Mouse (Mus musculus): ENCODE measurements around the gene Myo18b.

Myo18b gene

GRCm38 (mm10) chr5:112748001-112748719, 148.0 kb downstream of the Myo18b start:
- no peak for DNase-seq (ENCODE audit: extremely low spot score, low spot score)

DNA sequence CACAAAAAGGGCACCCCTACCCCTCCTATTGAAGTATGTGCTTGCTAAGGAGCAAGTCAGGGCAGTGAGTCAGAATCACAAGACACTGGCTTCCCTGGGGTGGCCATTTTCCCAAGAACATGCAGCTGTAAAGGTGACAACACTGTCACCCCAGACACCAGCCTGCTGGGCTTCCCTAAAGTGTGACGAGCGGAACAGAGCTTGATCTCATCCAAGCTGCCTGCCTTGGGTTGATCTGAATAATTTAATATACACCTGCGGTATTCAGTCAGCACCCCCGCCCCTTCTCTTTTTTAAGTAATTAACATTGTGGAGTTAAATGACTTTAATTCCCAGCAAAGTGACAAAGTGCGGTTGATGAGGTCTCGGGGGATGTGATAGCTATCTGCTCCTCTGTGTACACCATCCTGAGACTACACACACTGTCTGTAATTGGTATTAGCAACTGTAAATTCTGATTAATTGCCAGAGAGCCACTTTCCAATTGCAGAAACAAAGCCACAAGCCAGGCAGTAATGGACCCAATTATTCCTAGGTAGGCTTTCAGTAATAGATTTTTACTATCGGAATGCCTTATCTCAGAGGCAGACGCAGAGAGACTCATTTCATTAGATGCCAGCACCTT, 148.7 kb downstream of the Myo18b start:
- no peak for DNase-seq (ENCODE audit: extremely low spot score, low spot score)

- no peak for DNase-seq (ENCODE audit: extremely low spot score, low spot score)
Measured at GRCm38 (mm10) chr5:112745176-112745575, 151.0 kb downstream of the Myo18b start.

- DNase-seq (ENCODE audit: extremely low spot score, low spot score): no peak
Measured at GRCm38 (mm10) chr5:112744571-112744970, 151.6 kb downstream of the Myo18b start.

DNA sequence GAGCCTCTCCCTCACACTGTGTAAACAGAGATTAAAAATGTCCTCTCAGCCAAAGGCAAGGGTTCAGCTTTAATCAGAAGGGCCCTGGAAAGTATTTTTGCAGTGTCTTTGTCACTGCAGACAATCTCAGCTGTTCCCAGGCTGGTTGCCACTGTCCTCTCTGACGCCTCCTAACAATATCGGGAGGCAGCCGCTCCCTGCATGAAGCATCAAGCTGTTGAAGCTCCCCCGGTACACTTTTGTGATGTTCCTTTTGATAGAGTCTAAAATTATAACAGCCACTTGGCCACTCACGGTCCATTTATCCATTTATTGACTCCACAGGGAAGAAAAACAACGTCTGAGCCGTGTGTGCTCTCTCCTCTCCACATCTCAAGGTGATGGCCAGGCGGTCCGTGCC, 153.0 kb downstream of the Myo18b start:
- DNase-seq (ENCODE audit: extremely low spot score, low spot score): no peak

DNA sequence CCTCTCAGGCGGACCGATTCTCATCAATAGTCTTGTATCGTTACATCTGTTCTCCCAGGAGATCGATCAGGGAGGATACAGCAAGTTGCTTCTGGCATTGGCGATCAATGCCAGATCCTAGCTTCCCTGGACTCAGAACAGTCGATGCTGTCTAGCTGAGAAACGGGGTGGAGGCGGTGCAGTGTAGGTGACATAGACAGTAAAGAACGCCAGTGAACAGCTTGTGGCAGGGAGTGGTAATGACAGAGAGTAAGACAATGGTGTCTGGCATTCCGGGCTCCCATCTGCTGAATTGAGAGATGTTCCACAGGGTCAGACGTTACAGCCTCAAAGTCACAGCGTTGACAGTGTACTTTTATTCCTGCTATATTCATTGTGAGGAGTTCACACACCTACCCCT, 155.5 kb downstream of the Myo18b start:
- DNase-seq (ENCODE audit: extremely low spot score, low spot score): no peak

GRCm38 (mm10) chr5:112735040-112735439, 161.1 kb downstream of the Myo18b start:
- DNase-seq (ENCODE audit: extremely low spot score, low spot score): no peak

DNA sequence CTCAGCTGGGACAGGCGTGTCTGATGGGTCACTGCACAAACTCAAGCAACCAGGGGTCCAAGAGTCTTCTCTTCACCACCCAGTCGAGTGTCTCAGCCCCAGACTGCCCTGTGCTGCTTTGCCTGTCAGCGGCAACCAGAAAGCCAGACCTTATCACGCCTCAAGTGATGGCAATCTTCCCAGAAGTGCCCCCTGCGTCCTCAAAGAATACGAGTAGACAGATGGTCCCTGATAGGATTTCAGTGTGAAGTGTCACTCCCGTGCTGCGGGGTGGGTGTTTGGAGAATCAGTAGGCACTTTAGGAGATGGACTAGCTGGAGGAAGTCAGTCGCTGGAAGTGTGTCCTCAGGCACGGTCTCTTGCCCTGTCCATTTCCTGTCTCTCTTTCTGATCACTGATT, 165.6 kb downstream of the Myo18b start:
- DNase-seq (ENCODE audit: extremely low spot score, low spot score): no peak

DNA sequence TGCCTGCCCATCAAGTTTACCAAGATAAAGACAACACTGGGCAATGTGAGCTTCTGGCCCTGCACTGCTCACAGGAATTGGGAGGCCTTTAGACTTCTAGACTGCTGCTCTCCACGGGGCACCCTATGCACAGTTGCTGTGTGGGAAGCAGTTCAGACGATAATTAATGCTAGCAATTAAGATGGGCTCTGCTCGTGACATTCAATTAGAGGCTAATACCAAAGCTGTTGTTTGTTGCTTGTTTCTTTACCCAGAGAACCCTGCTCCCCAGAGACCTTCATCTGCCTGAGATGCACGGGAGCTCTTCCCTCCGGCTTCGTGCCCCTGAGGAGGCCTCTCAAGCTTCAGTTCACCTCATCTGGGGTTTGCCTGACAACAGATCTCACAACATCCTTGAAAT, 167.7 kb downstream of the Myo18b start:
- no peak for DNase-seq (ENCODE audit: extremely low spot score, low spot score)

DNA sequence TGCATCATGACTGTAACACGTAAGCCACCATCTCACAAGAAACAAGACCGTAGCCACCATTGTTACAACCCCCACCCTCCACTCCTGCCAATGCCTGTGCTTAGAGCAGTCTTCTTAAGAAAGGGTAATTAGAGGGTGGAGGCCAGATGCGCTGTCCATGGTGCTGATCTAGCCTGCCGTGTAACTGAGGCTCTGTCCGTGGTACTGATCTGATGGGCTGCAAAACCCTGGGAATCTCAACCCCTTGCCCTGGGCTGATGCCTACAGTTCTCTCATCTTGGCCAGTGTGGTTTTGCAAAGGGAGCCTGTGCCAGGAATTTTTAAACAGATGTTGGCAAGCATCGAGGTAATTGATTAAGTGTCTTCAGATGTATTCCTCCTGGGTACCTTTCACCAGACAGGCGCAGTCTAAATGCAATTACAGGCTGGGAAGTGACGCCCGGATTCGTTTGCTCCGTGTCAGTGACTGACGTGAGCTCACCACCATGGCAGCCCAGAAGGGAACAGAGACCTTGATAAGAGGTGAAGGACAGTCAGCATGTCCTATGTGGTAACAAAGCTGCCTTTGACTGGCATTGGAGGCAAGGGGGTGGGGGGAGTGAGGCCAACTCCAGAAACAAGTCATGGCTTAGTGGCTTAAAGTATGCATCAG, 177.4 kb downstream of the Myo18b start:
- DNase-seq (ENCODE audit: extremely low spot score, low spot score): peak; percentile 85

- no peak for DNase-seq (ENCODE audit: extremely low spot score, low spot score)
Measured at GRCm38 (mm10) chr5:112714679-112715446, 181.3 kb downstream of the Myo18b start.

GRCm38 (mm10) chr5:112709831-112710230, 186.3 kb downstream of the Myo18b start:
- DNase-seq (ENCODE audit: extremely low spot score, low spot score): no peak

- DNase-seq (ENCODE audit: extremely low spot score, low spot score): no peak
Measured at GRCm38 (mm10) chr5:112708441-112708840, 187.7 kb downstream of the Myo18b start.

- no peak for DNase-seq (ENCODE audit: extremely low spot score, low spot score)
Measured at GRCm38 (mm10) chr5:112707478-112707877, 188.7 kb downstream of the Myo18b start.

- DNase-seq (ENCODE audit: extremely low spot score, low spot score): no peak
Measured at GRCm38 (mm10) chr5:112700794-112701193, 195.4 kb downstream of the Myo18b start.

- no peak for DNase-seq (ENCODE audit: extremely low spot score, low spot score)
Measured at GRCm38 (mm10) chr5:112696683-112697082, 199.5 kb downstream of the Myo18b start.

DNA sequence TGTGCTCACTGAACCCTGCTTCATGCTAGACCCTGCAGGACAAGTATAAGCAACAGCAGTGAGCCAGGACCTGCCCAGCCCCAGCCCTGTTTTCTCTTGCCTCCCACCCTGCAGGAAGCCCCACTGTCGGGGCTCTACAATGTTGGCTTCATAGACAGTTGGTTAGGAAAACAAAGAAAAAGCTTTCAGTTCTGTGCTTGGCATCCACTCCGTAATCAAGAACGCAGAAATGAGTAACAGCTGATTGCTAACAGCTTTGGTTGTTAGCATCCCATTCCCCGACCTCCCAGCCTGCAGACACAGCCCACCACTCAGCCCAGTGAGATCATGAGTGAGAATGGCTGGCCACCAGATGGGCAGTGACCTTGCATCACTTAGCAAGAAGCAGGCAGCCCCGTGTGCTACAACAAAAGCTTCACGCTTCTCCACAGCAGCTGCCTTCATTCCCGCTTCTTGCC, 200.9 kb downstream of the Myo18b start:
- no peak for DNase-seq (ENCODE audit: extremely low spot score, low spot score)

GRCm38 (mm10) chr5:112693286-112693849, 202.8 kb downstream of the Myo18b start:
- DNase-seq (ENCODE audit: extremely low spot score, low spot score): no peak

GRCm38 (mm10) chr5:112687100-112687818, 208.9 kb downstream of the Myo18b start:
- DNase-seq (ENCODE audit: extremely low spot score, low spot score): no peak

DNA sequence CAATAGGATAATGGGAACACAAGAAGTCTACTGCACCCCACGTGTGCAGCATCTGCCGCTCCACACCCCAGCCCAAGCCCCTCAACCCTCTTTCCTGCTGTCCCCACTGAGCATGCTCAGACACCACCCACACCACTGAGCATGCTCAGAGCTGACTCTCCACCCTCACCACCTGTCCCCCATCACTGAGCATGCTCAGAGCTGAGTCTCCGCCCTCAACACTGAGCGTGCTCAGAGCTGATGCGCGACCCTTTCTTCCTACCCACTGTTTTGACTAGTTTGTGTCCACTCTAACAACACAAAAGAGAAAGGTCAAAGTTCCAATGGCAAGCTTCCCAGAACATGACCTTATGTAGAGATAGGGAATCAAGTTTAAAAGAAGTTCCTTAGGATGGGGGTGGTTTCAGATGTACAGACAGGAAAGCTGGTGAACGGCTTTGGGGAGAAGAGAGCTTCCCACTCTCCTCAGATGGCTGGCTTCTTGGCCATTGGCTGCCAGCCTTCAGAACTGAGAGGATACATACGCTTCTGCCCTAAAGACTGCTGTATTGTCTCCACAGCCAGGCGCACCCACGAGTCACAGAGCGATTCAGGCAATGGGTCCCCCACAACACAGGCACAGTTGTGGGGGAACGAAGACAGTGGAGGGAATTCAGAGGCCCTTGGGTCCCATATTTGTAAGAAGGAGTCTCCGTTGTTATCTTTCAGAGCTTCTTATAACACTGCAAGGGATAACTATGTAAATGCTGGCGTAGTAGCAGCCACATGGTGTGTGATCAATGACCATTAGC, 209.7 kb downstream of the Myo18b start:
- no peak for DNase-seq (ENCODE audit: extremely low spot score, low spot score)

All from neural tube, embryonic 10.5 days (tissue).